Mouse (Mus musculus): ENCODE results near the gene Cmc2. TPM values are rescaled to one million over a fixed set of nuclear protein-coding genes. Genes with fewer than 3 reads are reported as not detected.
A peak's percentile ranks its signal among the peaks of the same experiment; 100 is the strongest.

The Cmc2 gene
- polyA plus RNA-seq, 1 experiment: 21.6 TPM

GRCm38 (mm10) chr8:116866118-116866903 lies 54.9 kb downstream of the Cmc2 start:
- Histone ChIP-seq H3K27ac (ENCODE audit: insufficient read depth, low read length) (no peak overlapping the region), H3K4me1 (ENCODE audit: control insufficient read depth, insufficient read depth, low read length) (no peaks in the 10 kb centered on the region), H3K4me3 (ENCODE audit: insufficient read depth, low read length) (no peak overlapping the region)
- TF ChIP-seq CTCF (IDR thresholded peaks at IDR 0.05; ENCODE audit: extremely low read depth, insufficient read depth, low read length) (peak; percentile 46), POLR2A (IDR thresholded peaks at IDR 0.05; ENCODE audit: extremely low read depth, insufficient read depth, low read length) (no peak)

DNA sequence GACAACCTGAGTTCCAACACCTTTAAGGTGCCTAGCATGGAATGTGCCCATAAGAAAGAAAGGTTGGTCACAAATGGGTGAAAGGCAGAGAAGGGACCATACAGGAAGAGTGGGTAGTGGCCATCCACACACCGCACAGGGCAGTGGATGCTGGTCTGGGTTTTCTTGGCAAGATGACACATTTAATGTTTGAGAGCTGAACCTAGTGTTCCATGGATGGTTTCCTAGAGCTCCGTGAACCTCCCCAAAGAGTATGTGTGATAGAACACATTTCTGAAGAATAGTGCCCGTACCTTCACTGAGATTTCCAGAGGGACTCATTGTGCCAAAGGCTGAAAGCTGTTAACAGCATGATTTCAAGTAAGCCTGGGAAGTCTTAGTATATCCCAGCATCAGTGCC lies 56.7 kb downstream of the Cmc2 start:
- Histone ChIP-seq H3K27ac (ENCODE audit: insufficient read depth, low read length) (no peak overlapping the region), H3K4me3 (ENCODE audit: insufficient read depth, low read length) (no peak overlapping the region), H3K4me1 (ENCODE audit: control insufficient read depth, insufficient read depth, low read length) (no peaks in the 10 kb centered on the region)

GRCm38 (mm10) chr8:116864022-116864387 lies 57.2 kb downstream of the Cmc2 start:
- Histone ChIP-seq H3K4me1 (ENCODE audit: control insufficient read depth, insufficient read depth, low read length) (no peaks in the 10 kb centered on the region), H3K27ac (ENCODE audit: insufficient read depth, low read length) (no peak overlapping the region), H3K4me3 (ENCODE audit: insufficient read depth, low read length) (no peak overlapping the region)
- TF ChIP-seq CTCF (IDR thresholded peaks at IDR 0.05; ENCODE audit: extremely low read depth, insufficient read depth, low read length) (no peak), POLR2A (IDR thresholded peaks at IDR 0.05; ENCODE audit: extremely low read depth, insufficient read depth, low read length) (no peak)

More for the DNA sequence above, 56.7 kb downstream of the Cmc2 start:
- TF ChIP-seq CTCF (IDR thresholded peaks at IDR 0.05; ENCODE audit: extremely low read depth, insufficient read depth, low read length) (no peak), POLR2A (IDR thresholded peaks at IDR 0.05; ENCODE audit: extremely low read depth, insufficient read depth, low read length) (no peak)

DNA sequence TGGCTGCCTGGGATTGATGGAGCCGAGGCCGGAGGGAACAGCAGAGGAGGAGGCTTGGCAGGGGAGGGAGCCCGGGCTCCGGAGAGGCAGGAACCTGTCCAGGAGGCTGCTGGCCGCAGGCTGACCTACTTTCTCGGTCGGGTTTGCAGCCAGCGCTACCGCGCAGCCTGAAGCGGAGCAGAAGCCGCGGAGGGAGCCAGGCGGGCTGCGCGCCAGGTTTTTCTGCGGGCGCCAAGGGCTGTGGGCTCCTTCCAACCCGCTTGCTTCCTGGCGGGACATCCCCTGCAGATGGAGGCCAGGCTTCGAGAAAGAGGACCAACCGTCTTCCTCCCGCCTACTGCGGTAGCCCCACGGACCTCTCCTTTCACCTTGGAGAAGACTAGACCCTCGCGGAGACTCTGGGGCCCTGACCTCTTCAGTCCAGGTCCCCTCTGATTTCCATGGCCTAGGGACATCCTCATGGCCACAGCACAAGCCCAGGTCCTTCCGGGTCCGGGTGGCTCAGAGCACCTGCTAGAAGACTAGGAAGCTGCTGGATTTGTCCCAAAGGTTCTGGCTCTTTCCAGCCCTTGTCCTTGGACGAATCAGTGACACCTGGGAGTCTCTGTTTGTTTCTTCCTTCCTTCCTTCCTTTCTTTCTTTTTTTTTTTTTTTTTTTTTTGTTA lies 57.8 kb downstream of the Cmc2 start:
- TF ChIP-seq POLR2A (IDR thresholded peaks at IDR 0.05; ENCODE audit: extremely low read depth, insufficient read depth, low read length) (no peak), CTCF (IDR thresholded peaks at IDR 0.05; ENCODE audit: extremely low read depth, insufficient read depth, low read length) (no peak)
- H3K27ac ChIP-seq (ENCODE audit: insufficient read depth, low read length): no peak overlapping the region

GRCm38 (mm10) chr8:116862191-116862590 lies 59.1 kb downstream of the Cmc2 start:
- Histone ChIP-seq H3K27ac (ENCODE audit: insufficient read depth, low read length) (no peak overlapping the region), H3K4me1 (ENCODE audit: control insufficient read depth, insufficient read depth, low read length) (no peaks in the 10 kb centered on the region), H3K4me3 (ENCODE audit: insufficient read depth, low read length) (no peak overlapping the region)
- TF ChIP-seq CTCF (IDR thresholded peaks at IDR 0.05; ENCODE audit: extremely low read depth, insufficient read depth, low read length) (no peak), POLR2A (IDR thresholded peaks at IDR 0.05; ENCODE audit: extremely low read depth, insufficient read depth, low read length) (no peak)

More for the DNA sequence above, 57.8 kb downstream of the Cmc2 start:
- H3K4me3 ChIP-seq (ENCODE audit: insufficient read depth, low read length): no peak overlapping the region
- H3K4me1 ChIP-seq (ENCODE audit: control insufficient read depth, insufficient read depth, low read length): no peaks in the 10 kb centered on the region

- no peak overlapping the region for H3K4me3 ChIP-seq (ENCODE audit: insufficient read depth, low read length)
- no peaks in the 10 kb centered on the region for H3K4me1 ChIP-seq (ENCODE audit: control insufficient read depth, insufficient read depth, low read length)
- TF ChIP-seq POLR2A (IDR thresholded peaks at IDR 0.05; ENCODE audit: extremely low read depth, insufficient read depth, low read length): no peak
- TF ChIP-seq CTCF (IDR thresholded peaks at IDR 0.05; ENCODE audit: extremely low read depth, insufficient read depth, low read length): no peak
- no peak overlapping the region for H3K27ac ChIP-seq (ENCODE audit: insufficient read depth, low read length)
Observed at GRCm38 (mm10) chr8:116852042-116852441, 69.2 kb downstream of the Cmc2 start.

- no peaks in the 10 kb centered on the region for H3K4me1 ChIP-seq (ENCODE audit: control insufficient read depth, insufficient read depth, low read length)
- no peak overlapping the region for H3K27ac ChIP-seq (ENCODE audit: insufficient read depth, low read length)
- H3K4me3 ChIP-seq (ENCODE audit: insufficient read depth, low read length): no peak overlapping the region
- no peak for TF ChIP-seq CTCF (IDR thresholded peaks at IDR 0.05; ENCODE audit: extremely low read depth, insufficient read depth, low read length)
- no peak for TF ChIP-seq POLR2A (IDR thresholded peaks at IDR 0.05; ENCODE audit: extremely low read depth, insufficient read depth, low read length)
Observed at GRCm38 (mm10) chr8:116848042-116848441, 73.2 kb downstream of the Cmc2 start.

- no peaks in the 10 kb centered on the region for H3K4me1 ChIP-seq (ENCODE audit: control insufficient read depth, insufficient read depth, low read length)
- no peak overlapping the region for H3K4me3 ChIP-seq (ENCODE audit: insufficient read depth, low read length)
- H3K27ac ChIP-seq (ENCODE audit: insufficient read depth, low read length): no peak overlapping the region
- no peak for TF ChIP-seq CTCF (IDR thresholded peaks at IDR 0.05; ENCODE audit: extremely low read depth, insufficient read depth, low read length)
- no peak for TF ChIP-seq POLR2A (IDR thresholded peaks at IDR 0.05; ENCODE audit: extremely low read depth, insufficient read depth, low read length)
Observed at GRCm38 (mm10) chr8:116842678-116843077, 78.6 kb downstream of the Cmc2 start.

Other genes starting within 250 kb of the Cmc2 start
- gene Cdyl2, start 188.5 kb downstream of the Cmc2 start, polyA plus RNA-seq (2012; rRNA removed): 3.8 and 4.2 TPM in 2 replicates
- gene Cenpn, start 275 bp upstream of the Cmc2 start, polyA plus RNA-seq (2012; rRNA removed): 1.5 and 2.4 TPM in 2 replicates
- 40.2 and 40.6 TPM in 2 replicates for gene Atmin, start 21.9 kb upstream of the Cmc2 start, polyA plus RNA-seq (2012; rRNA removed)
- gene 1700030J22Rik, start 57.5 kb upstream of the Cmc2 start, polyA plus RNA-seq (2012; rRNA removed): 7.2 and 7.3 TPM in 2 replicates
- 77.6 and 84.2 TPM in 2 replicates for gene Gcsh, start 72.1 kb upstream of the Cmc2 start, polyA plus RNA-seq (2012; rRNA removed)
- gene Pkd1l2, start 161.0 kb upstream of the Cmc2 start, polyA plus RNA-seq (2012; rRNA removed): 0.13 and 0.19 TPM in 2 replicates
- 0.11 TPM in 1 of 2 replicates, not detected in the other for gene Bco1, start 174.4 kb upstream of the Cmc2 start, polyA plus RNA-seq (2012; rRNA removed)
- gene Gan, start 236.7 kb upstream of the Cmc2 start, polyA plus RNA-seq (2012; rRNA removed): 8.2 and 8.4 TPM in 2 replicates